Comparison of ENCODE assay signal across 8 mouse cellular contexts in genomic region chr10:43742085-43743054, GRCm38 (mm10).
DNase-seq lines count a peak whose midpoint lies in the region; ATAC-seq and TF ChIP-seq lines count a peak whose summit lies in the region.

No protein-coding gene starts in this region.

- H3K27ac ChIP-seq in lung, embryonic 16.5 days (ENCODE audit: low read length): no peak overlapping the region
- H3K27ac ChIP-seq in embryonic facial prominence, embryonic 11.5 days (replicated peaks; ENCODE audit: low read depth, low read length): no peak overlapping the region; the same call in 1 of the 2 replicates
- H3K27ac ChIP-seq in limb, embryonic 11.5 days (replicated peaks; ENCODE audit: low read depth, low read length): peak overlapping the region; percentile 10
- H3K27ac ChIP-seq in neural tube, embryonic 14.5 days (ENCODE audit: low read depth, low read length): no peak overlapping the region
- H3K27ac ChIP-seq in left cerebral cortex, adult 2 months: no peak overlapping the region

- H3K9ac ChIP-seq in lung, embryonic 16.5 days (ENCODE audit: low read length): 0 out of 2 replicates have a peak overlapping the region, but pooled peaks have one; percentile 12
- H3K9ac ChIP-seq in embryonic facial prominence, embryonic 11.5 days (replicated peaks; ENCODE audit: low read length): peak overlapping the region; percentile 48
- no peak overlapping the region for H3K9ac ChIP-seq in limb, embryonic 11.5 days (ENCODE audit: low read length)
- no peak overlapping the region for H3K9ac ChIP-seq in neural tube, embryonic 14.5 days (replicated peaks; ENCODE audit: low read depth, low read length)

- TF ChIP-seq CTCF in left cerebral cortex, adult 2 months (IDR thresholded peaks at IDR 0.05): no peak

- H3K4me2 ChIP-seq in lung, embryonic 16.5 days (ENCODE audit: low read depth, low read length): peak overlapping the region; percentile 37
- peak overlapping the region; percentile 39 for H3K4me2 ChIP-seq in embryonic facial prominence, embryonic 11.5 days (ENCODE audit: low read depth, low read length)
- peak overlapping the region; percentile 10 for H3K4me2 ChIP-seq in limb, embryonic 11.5 days (ENCODE audit: low read depth, severe bottlenecking)
- peak overlapping the region; percentile 26; the same call in 1 of the 2 replicates for H3K4me2 ChIP-seq in neural tube, embryonic 14.5 days (ENCODE audit: low read depth, low read length)

- peak; percentile 47; the same call in 1 of the 2 replicates for ATAC-seq in lung, embryonic 16.5 days (ENCODE audit: low read depth)
- peak; percentile 78 for ATAC-seq in embryonic facial prominence, embryonic 11.5 days (replicated peaks; ENCODE audit: insufficient number of reproducible peaks, low FRiP score, low TSS enrichment, low read depth)
- ATAC-seq in limb, embryonic 11.5 days (ENCODE audit: insufficient number of reproducible peaks, low FRiP score, low TSS enrichment, low read depth): peak; percentile 45; the same call in 1 of the 2 replicates
- peak; percentile 59; the same call in 1 of the 2 replicates for ATAC-seq in neural tube, embryonic 14.5 days (ENCODE audit: low read depth)

- WGBS in lung, embryonic 16.5 days: 14% methylated on average over 15 of the region's 15 CpGs
- 4% methylated on average over 15 of the region's 15 CpGs for WGBS in embryonic facial prominence, embryonic 11.5 days
- WGBS in limb, embryonic 11.5 days: 3% methylated on average over 15 of the region's 15 CpGs
- 7% methylated on average over 15 of the region's 15 CpGs for WGBS in neural tube, embryonic 14.5 days

- H3K9me3 ChIP-seq in lung, embryonic 16.5 days (ENCODE audit: control insufficient read depth, low read length): no peaks in the 10 kb centered on the region
- no peaks in the 10 kb centered on the region for H3K9me3 ChIP-seq in embryonic facial prominence, embryonic 11.5 days (replicated peaks; ENCODE audit: control insufficient read depth, low read length)
- no peaks in the 10 kb centered on the region for H3K9me3 ChIP-seq in limb, embryonic 11.5 days (ENCODE audit: control insufficient read depth, low read length)
- H3K9me3 ChIP-seq in neural tube, embryonic 14.5 days (ENCODE audit: control insufficient read depth, low read length): no peaks in the 10 kb centered on the region

- no peak for DNase-seq in lung, postnatal 10 days
- DNase-seq in embryonic facial prominence, embryonic 11.5 days (ENCODE audit: low spot score): peak; percentile 69
- peak; percentile 55 for DNase-seq in limb, embryonic 11.5 days (ENCODE audit: low spot score)
- DNase-seq in left cerebral cortex, adult 2 months (ENCODE audit: extremely low spot score in 1 of 2, low spot score in 2 of 2): no peak
- no peak for DNase-seq in left cerebral cortex, postnatal 25 days (ENCODE audit: low spot score in 2 of 2)
- no peak for DNase-seq in cerebellum, postnatal 25 days

- intact Hi-C loops in left cerebral cortex, adult 2 months (cut with DNase I): loop anchor here (5.0 kb wide), 1 partner anchor 165 kb away; the partner anchor contains the start of gene Cd24a
- intact Hi-C loops in left cerebral cortex, postnatal 25 days (cut with DNase I): loop anchor here (10.0 kb wide), 1 partner anchor 168 kb away; the partner anchor contains the start of gene Cd24a

- H3K4me1 ChIP-seq in lung, embryonic 16.5 days (replicated peaks; ENCODE audit: control insufficient read depth, insufficient read depth, low read length): peaks cover 10% of the 10 kb centered on the region
- H3K4me1 ChIP-seq in embryonic facial prominence, embryonic 11.5 days (ENCODE audit: control insufficient read depth, insufficient read depth, low read length): no peaks in the 10 kb centered on the region; the same call in 1 of the 2 replicates
- H3K4me1 ChIP-seq in limb, embryonic 11.5 days (ENCODE audit: control insufficient read depth, insufficient read depth, low read length): peaks cover 27% of the 10 kb centered on the region
- H3K4me1 ChIP-seq in neural tube, embryonic 14.5 days (ENCODE audit: control insufficient read depth, insufficient read depth, low read length): no peaks in the 10 kb centered on the region

- no peaks in the 10 kb centered on the region for H3K36me3 ChIP-seq in lung, embryonic 16.5 days (ENCODE audit: control insufficient read depth, insufficient read depth, low read length)
- no peaks in the 10 kb centered on the region for H3K36me3 ChIP-seq in embryonic facial prominence, embryonic 11.5 days (replicated peaks; ENCODE audit: control insufficient read depth, insufficient read depth, low read depth, low read length)
- H3K36me3 ChIP-seq in limb, embryonic 11.5 days (ENCODE audit: control insufficient read depth, insufficient read depth, low read length): no peaks in the 10 kb centered on the region
- H3K36me3 ChIP-seq in neural tube, embryonic 14.5 days (ENCODE audit: control insufficient read depth, insufficient read depth, low read length): no peaks in the 10 kb centered on the region

- no peaks in the 10 kb centered on the region for H3K27me3 ChIP-seq in lung, embryonic 16.5 days (ENCODE audit: control insufficient read depth, insufficient read depth, low read depth, low read length)
- no peaks in the 10 kb centered on the region for H3K27me3 ChIP-seq in embryonic facial prominence, embryonic 11.5 days (ENCODE audit: control insufficient read depth, insufficient read depth, low read length)
- H3K27me3 ChIP-seq in limb, embryonic 11.5 days (ENCODE audit: control insufficient read depth, insufficient read depth, low read length): no peaks in the 10 kb centered on the region
- H3K27me3 ChIP-seq in neural tube, embryonic 14.5 days (ENCODE audit: control insufficient read depth, insufficient read depth, low read length): no peaks in the 10 kb centered on the region

- no peak overlapping the region for H3K4me3 ChIP-seq in lung, embryonic 16.5 days (ENCODE audit: low read length)
- H3K4me3 ChIP-seq in embryonic facial prominence, embryonic 11.5 days (ENCODE audit: low read depth, low read length): peak overlapping the region; percentile 12; the same call in 1 of the 2 replicates
- H3K4me3 ChIP-seq in limb, embryonic 11.5 days (ENCODE audit: low read depth, low read length): no peak overlapping the region
- no peak overlapping the region for H3K4me3 ChIP-seq in neural tube, embryonic 14.5 days (ENCODE audit: low read depth, low read length)
- no peak overlapping the region for H3K4me3 ChIP-seq in left cerebral cortex, adult 2 months

Comparison
In these comparisons a context has a peak if more than half of its experiments do, and no peak if none do; other contexts are left out.
1. H3K9ac ChIP-seq: peak in lung, embryonic 16.5 days (single experiment) and embryonic facial prominence, embryonic 11.5 days (single experiment); none in limb, embryonic 11.5 days (single experiment) and neural tube, embryonic 14.5 days (single experiment).
2. DNase-seq: peak in embryonic facial prominence, embryonic 11.5 days (single experiment) and limb, embryonic 11.5 days (single experiment); none in lung, postnatal 10 days (single experiment), left cerebral cortex, adult 2 months (0 of 2), left cerebral cortex, postnatal 25 days (0 of 2) and cerebellum, postnatal 25 days (0 of 2).
3. Peak in every context shown above with its lines, with median percentiles within 50 percentile points of each other: ATAC-seq and H3K4me2 ChIP-seq.